Mouse (Mus musculus) heart, adult 2 months (tissue): ENCODE data around the gene Farp2.

Source experiments
- CTCF ChIP-seq: fragments of 200-600 bp; IDR thresholded peaks from 2 replicates; pipeline ENCODE4 v1.8.1; 2022; ENCODE audit warnings: antibody characterized with exemption, mild to moderate bottlenecking, moderate library complexity
- EP300 ChIP-seq: fragments of 200-500 bp; IDR thresholded peaks from 2 replicates; pipeline ENCODE4 v1.6.1; 2011; ENCODE audit warnings: low read depth, low read length, control low read depth; ENCODE audit not compliant: insufficient read depth
- POLR2A ChIP-seq: fragments of 200-500 bp; IDR thresholded peaks from 2 replicates; pipeline ENCODE4 v1.6.1; 2011; ENCODE audit warnings: mild to moderate bottlenecking, low read depth, low read length, control low read depth; ENCODE audit not compliant: insufficient read depth

DNA sequence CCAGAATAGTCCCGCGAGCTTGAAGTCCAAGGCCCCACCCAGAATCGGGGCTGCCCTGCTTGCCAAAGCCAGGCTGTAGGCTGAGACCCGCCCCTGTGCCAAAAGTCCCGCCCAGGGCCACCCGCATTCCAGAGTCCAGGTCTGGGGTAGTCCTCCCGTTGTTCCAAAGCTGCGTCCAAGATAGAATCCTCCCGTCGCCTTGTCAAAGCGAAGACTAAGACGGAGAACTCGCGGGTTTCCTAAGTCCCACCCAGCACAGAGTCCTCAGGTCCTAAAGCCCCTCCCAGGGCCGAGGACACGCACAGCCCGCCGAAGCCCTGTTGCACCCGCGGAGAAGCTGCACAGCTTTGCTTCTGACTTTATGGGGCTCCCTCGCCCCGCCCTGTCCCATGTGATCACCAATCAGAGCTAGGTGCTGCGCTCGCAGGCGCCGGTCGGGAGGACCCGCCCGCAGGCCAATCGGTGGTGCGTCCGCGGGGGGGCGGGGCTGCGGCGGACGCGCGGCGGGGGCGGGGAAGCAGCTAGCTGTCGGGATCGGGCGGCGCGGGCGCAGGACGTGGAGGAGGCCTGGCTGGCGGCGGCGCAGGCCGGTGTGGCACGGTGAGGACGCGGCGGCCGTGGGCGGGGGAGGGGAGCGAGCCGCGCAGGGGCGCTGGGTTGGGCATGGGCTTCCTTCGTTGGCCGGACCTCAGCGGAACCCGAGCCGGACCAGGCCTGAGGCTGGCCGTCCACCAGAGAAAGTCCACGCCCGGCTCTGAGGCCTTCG is at the start of gene Farp2:
- TF ChIP-seq CTCF (no peak), POLR2A (peak; percentile 94), EP300 (no peak)
